Mouse (Mus musculus): ENCODE data around the gene Thsd7b. TPM values are rescaled to one million over a fixed set of nuclear protein-coding genes. Genes with fewer than 3 reads are reported as not detected.

Gene Thsd7b
- polyA plus RNA-seq, 1 experiment from 2014 or later: 3.7 TPM

DNA sequence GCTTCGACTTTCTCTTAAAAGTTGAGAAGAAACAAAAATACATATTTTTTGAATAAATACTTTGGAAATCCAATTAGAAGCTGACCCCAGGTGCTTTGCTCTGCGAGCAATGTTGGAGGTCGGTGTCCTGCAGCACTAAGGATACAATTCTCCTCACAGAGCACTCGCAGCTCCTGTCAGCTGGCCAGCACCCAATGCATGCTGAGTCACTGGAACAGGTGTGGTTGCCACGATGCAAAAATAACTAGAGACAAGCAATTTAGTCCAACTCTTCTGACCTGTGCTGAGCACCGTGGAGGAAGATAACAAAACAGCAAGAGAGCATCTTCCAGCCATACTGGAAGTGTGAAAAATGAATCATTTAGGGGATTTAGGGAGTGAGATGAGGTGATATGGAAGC lies 594.6 kb downstream of the Thsd7b start:
- no peak for ATAC-seq (replicated peaks; ENCODE audit: low FRiP score)
- Histone ChIP-seq H3K9ac (ENCODE audit: low read length) (no peak overlapping the region), H3K4me1 (replicated peaks; ENCODE audit: control insufficient read depth, insufficient read depth, low read length) (no peaks in the 10 kb centered on the region), H3K27me3 (ENCODE audit: control insufficient read depth, insufficient read depth, low read length) (no peaks in the 10 kb centered on the region), H3K9me3 (ENCODE audit: control insufficient read depth, low read length) (no peaks in the 10 kb centered on the region), H3K36me3 (ENCODE audit: control insufficient read depth, insufficient read depth, low read length) (no peaks in the 10 kb centered on the region), H3K27ac (ENCODE audit: low read depth, low read length) (no peak overlapping the region), H3K4me2 (ENCODE audit: low read depth, low read length, severe bottlenecking) (no peak overlapping the region), H3K4me3 (ENCODE audit: low read depth, low read length) (no peak overlapping the region)
- 81% methylated on average over 6 of the region's 6 CpGs for WGBS
- DNase-seq (ENCODE audit: low spot score): no peak

DNA sequence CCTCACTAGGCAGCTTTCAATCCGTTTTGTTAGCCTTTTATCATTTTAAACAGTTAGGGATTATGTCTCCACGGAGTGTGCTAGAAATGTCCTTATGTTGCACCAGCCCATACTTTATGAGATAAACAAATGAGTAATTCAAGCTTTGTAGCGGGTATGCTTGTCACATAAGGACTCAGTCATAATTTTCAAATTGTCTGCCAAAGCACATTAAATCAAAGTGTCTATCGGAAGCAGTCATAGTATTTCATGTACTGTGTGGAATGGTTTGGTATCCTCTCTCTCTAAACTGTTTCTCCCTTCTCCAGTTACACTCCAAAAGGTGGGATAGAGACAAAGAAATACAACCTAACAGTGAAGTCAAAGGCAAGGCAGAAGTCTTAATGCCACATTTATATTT lies 601.3 kb downstream of the Thsd7b start:
- Histone ChIP-seq H3K9ac (ENCODE audit: low read length) (no peak overlapping the region), H3K4me1 (replicated peaks; ENCODE audit: control insufficient read depth, insufficient read depth, low read length) (no peaks in the 10 kb centered on the region), H3K27me3 (ENCODE audit: control insufficient read depth, insufficient read depth, low read length) (no peaks in the 10 kb centered on the region), H3K4me3 (ENCODE audit: low read depth, low read length) (no peak overlapping the region), H3K36me3 (ENCODE audit: control insufficient read depth, insufficient read depth, low read length) (no peaks in the 10 kb centered on the region), H3K4me2 (ENCODE audit: low read depth, low read length, severe bottlenecking) (no peak overlapping the region), H3K9me3 (ENCODE audit: control insufficient read depth, low read length) (no peaks in the 10 kb centered on the region), H3K27ac (ENCODE audit: low read depth, low read length) (no peak overlapping the region)
- WGBS: 79% methylated on average over 4 of the region's 4 CpGs
- DNase-seq (ENCODE audit: low spot score): no peak
- no peak for ATAC-seq (replicated peaks; ENCODE audit: low FRiP score)

DNA sequence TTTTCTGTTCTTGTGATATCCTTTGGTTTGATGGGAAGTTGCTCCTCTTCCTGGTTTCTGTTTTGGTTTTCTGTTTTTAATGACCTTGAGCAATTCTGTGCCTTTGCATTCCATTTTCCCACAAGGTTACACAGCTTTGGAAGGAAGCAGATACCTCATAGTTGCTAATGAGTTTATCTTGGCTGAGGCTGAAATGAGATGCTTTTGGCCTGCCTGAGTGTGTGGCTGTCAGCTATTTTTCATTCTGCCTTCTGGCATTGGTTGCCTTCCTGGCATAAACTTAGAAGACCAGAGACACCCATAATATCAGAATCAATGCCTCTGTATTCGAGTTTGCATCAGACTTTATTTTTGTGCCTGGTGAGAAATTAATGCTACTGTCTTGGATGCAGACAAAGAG lies 614.8 kb downstream of the Thsd7b start:
- DNase-seq (ENCODE audit: low spot score) (no peak), ATAC-seq (replicated peaks; ENCODE audit: low FRiP score) (no peak)
- H3K4me3 ChIP-seq (ENCODE audit: low read depth, low read length): no peak overlapping the region
- WGBS: 66% methylated on average over 1 of the region's 1 CpGs
- H3K27ac ChIP-seq (ENCODE audit: low read depth, low read length): no peak overlapping the region
- H3K9ac ChIP-seq (ENCODE audit: low read length): no peak overlapping the region
- no peaks in the 10 kb centered on the region for H3K27me3 ChIP-seq (ENCODE audit: control insufficient read depth, insufficient read depth, low read length)
- no peak overlapping the region for H3K4me2 ChIP-seq (ENCODE audit: low read depth, low read length, severe bottlenecking)
- H3K4me1 ChIP-seq (replicated peaks; ENCODE audit: control insufficient read depth, insufficient read depth, low read length): no peaks in the 10 kb centered on the region
- H3K36me3 ChIP-seq (ENCODE audit: control insufficient read depth, insufficient read depth, low read length): no peaks in the 10 kb centered on the region
- H3K9me3 ChIP-seq (ENCODE audit: control insufficient read depth, low read length): no peaks in the 10 kb centered on the region

DNA sequence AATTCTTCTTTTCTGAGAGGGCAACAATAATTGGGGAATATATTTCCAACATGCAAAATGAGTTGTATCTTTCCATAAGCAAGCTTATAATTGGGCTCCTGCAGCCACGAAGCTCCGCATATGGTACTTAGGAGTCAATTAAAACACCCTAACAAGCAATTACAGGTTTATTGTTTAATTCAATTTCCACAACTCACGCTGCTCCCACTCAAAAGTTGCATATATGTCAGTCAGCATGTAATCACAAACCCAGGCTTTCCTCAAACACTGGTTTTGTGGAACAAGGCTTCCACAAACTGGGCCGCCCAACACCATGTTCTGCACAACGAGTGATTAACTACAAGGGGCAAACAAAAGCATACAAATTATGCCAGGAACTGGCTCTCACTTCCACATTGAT lies 625.0 kb downstream of the Thsd7b start:
- Histone ChIP-seq H3K36me3 (ENCODE audit: control insufficient read depth, insufficient read depth, low read length) (no peaks in the 10 kb centered on the region), H3K27ac (ENCODE audit: low read depth, low read length) (no peak overlapping the region), H3K4me2 (ENCODE audit: low read depth, low read length, severe bottlenecking) (no peak overlapping the region), H3K4me1 (replicated peaks; ENCODE audit: control insufficient read depth, insufficient read depth, low read length) (no peaks in the 10 kb centered on the region), H3K27me3 (ENCODE audit: control insufficient read depth, insufficient read depth, low read length) (no peaks in the 10 kb centered on the region), H3K9me3 (ENCODE audit: control insufficient read depth, low read length) (no peaks in the 10 kb centered on the region), H3K9ac (ENCODE audit: low read length) (no peak overlapping the region), H3K4me3 (ENCODE audit: low read depth, low read length) (no peak overlapping the region)
- ATAC-seq (replicated peaks; ENCODE audit: low FRiP score): peak; percentile 60; the same call in 1 of the 2 replicates
- DNase-seq (ENCODE audit: low spot score): no peak
- WGBS: 61% methylated on average over 5 of the region's 5 CpGs

DNA sequence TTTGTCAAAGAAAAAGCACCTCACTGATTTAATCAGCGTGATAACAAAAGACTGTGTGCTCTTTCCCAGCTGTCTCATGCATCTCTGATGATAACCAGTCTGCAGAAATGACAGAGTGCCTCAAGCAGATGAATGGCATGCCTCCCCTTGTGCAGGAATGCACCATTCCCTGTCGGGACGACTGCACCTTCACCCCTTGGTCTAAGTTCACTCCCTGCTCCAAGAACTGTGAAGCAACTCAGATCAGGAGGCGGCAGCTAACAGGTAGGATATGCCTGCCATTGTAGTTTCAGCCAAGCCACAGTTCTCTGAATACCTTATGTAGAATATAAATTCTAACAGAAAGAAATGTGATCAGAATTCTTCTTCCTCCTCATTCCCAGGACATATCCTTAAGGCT lies 642.4 kb downstream of the Thsd7b start:
- Histone ChIP-seq H3K4me2 (ENCODE audit: low read depth, low read length, severe bottlenecking) (no peak overlapping the region), H3K4me3 (ENCODE audit: low read depth, low read length) (no peak overlapping the region), H3K4me1 (replicated peaks; ENCODE audit: control insufficient read depth, insufficient read depth, low read length) (no peaks in the 10 kb centered on the region), H3K9me3 (ENCODE audit: control insufficient read depth, low read length) (no peaks in the 10 kb centered on the region), H3K9ac (ENCODE audit: low read length) (no peak overlapping the region), H3K27me3 (ENCODE audit: control insufficient read depth, insufficient read depth, low read length) (no peaks in the 10 kb centered on the region), H3K27ac (ENCODE audit: low read depth, low read length) (no peak overlapping the region), H3K36me3 (ENCODE audit: control insufficient read depth, insufficient read depth, low read length) (no peaks in the 10 kb centered on the region)
- ATAC-seq (replicated peaks; ENCODE audit: low FRiP score) (no peak), DNase-seq (ENCODE audit: low spot score) (no peak)
- WGBS: 54% methylated on average over 4 of the region's 4 CpGs

DNA sequence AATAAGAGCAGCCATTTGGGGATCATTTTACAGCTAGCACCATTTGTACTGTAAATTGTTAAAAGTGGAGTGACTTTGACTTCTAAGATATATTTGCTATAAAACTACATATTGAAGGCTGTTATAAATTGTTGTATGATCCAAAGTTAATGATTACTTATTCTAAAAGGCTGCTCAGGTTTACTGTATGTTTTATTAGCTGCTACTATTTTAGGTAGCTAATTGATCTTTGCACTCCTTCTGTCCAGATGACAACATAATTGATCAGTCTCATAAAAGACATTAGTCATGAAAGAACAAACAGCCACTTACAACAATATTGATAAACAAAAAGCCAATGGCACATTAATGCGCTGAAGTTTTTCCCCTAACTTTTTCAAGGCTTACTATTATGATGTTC lies 644.5 kb downstream of the Thsd7b start:
- no peaks in the 10 kb centered on the region for H3K27me3 ChIP-seq (ENCODE audit: control insufficient read depth, insufficient read depth, low read length)
- no peak overlapping the region for H3K27ac ChIP-seq (ENCODE audit: low read depth, low read length)
- H3K9me3 ChIP-seq (ENCODE audit: control insufficient read depth, low read length): no peaks in the 10 kb centered on the region
- H3K4me1 ChIP-seq (replicated peaks; ENCODE audit: control insufficient read depth, insufficient read depth, low read length): no peaks in the 10 kb centered on the region
- 95% methylated on average over 1 of the region's 1 CpGs for WGBS
- H3K9ac ChIP-seq (ENCODE audit: low read length): no peak overlapping the region
- no peak for DNase-seq (ENCODE audit: low spot score)
- no peak for ATAC-seq (replicated peaks; ENCODE audit: low FRiP score)
- H3K4me3 ChIP-seq (ENCODE audit: low read depth, low read length): no peak overlapping the region
- H3K4me2 ChIP-seq (ENCODE audit: low read depth, low read length, severe bottlenecking): no peak overlapping the region
- H3K36me3 ChIP-seq (ENCODE audit: control insufficient read depth, insufficient read depth, low read length): no peaks in the 10 kb centered on the region

DNA sequence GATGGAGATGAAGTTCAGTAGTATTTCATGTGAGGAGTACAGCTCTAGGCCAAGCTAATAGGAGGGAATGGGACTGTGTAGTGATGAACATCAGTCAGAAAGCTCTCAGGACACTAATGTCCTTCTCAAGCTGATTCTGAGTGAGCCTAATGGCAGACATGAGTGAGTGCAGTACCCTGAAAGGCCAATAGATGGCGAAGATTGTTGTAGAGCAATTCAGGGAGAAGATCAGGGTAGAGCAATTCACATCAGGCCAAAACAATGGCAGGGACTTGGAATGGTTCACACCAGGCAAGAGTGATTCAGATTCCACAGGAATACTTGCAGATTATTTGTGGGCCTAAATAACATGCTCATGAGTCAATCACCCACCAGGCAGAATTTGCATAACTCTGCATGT lies 646.3 kb downstream of the Thsd7b start:
- 65% methylated on average over 1 of the region's 1 CpGs for WGBS
- Histone ChIP-seq H3K4me3 (ENCODE audit: low read depth, low read length) (no peak overlapping the region), H3K36me3 (ENCODE audit: control insufficient read depth, insufficient read depth, low read length) (no peaks in the 10 kb centered on the region), H3K27me3 (ENCODE audit: control insufficient read depth, insufficient read depth, low read length) (no peaks in the 10 kb centered on the region), H3K9me3 (ENCODE audit: control insufficient read depth, low read length) (no peaks in the 10 kb centered on the region), H3K4me1 (replicated peaks; ENCODE audit: control insufficient read depth, insufficient read depth, low read length) (no peaks in the 10 kb centered on the region), H3K9ac (ENCODE audit: low read length) (no peak overlapping the region), H3K4me2 (ENCODE audit: low read depth, low read length, severe bottlenecking) (no peak overlapping the region), H3K27ac (ENCODE audit: low read depth, low read length) (no peak overlapping the region)
- DNase-seq (ENCODE audit: low spot score) (no peak), ATAC-seq (replicated peaks; ENCODE audit: low FRiP score) (no peak)

DNA sequence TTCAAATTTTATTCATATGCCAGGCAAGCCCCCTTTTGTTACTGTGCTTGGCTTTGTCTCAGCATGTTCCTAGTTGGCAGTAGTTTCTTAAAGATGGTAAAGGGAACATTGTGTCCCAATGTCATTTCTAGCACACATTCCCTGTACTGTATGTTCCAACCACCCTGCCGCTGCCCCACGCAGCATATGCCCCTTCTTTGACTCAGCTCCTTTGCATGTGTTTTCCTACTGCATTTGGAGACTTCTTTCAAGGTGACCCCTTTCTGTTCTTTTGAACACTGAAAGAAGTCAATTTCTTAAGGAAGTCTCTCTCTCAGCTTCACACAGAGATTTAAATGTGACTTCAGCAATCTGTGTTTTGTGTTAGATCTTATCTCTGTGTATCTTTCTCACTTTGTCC lies 657.9 kb downstream of the Thsd7b start:
- 86% methylated on average over 2 of the region's 2 CpGs for WGBS
- ATAC-seq (replicated peaks; ENCODE audit: low FRiP score): no peak
- H3K36me3 ChIP-seq (ENCODE audit: control insufficient read depth, insufficient read depth, low read length): no peaks in the 10 kb centered on the region

DNA sequence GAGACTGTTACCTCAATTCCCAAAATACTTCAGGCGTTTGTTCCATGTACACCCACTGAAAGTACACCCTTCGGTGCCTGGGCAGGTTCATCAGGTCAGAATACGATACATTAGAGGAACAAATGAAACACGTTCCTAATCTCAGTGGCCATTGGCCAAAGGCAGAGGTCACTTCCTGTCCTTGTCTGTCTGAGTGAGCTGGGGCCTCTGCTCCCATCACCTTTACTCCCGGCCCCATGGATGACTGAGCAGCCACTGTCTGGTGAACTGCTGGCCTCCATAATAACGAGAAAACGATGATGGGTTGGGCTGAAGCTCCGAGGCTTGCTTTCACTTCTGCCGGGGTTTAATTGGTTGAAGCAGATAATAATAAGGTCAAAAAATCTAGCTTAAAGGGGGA lies 670.0 kb downstream of the Thsd7b start:
- Histone ChIP-seq H3K4me1 (replicated peaks; ENCODE audit: control insufficient read depth, insufficient read depth, low read length) (no peaks in the 10 kb centered on the region), H3K36me3 (ENCODE audit: control insufficient read depth, insufficient read depth, low read length) (no peaks in the 10 kb centered on the region), H3K9ac (ENCODE audit: low read length) (no peak overlapping the region), H3K4me3 (ENCODE audit: low read depth, low read length) (no peak overlapping the region), H3K9me3 (ENCODE audit: control insufficient read depth, low read length) (no peaks in the 10 kb centered on the region), H3K27ac (ENCODE audit: low read depth, low read length) (no peak overlapping the region), H3K4me2 (ENCODE audit: low read depth, low read length, severe bottlenecking) (no peak overlapping the region), H3K27me3 (ENCODE audit: control insufficient read depth, insufficient read depth, low read length) (no peaks in the 10 kb centered on the region)
- 63% methylated on average over 9 of the region's 9 CpGs for WGBS
- DNase-seq (ENCODE audit: low spot score) (no peak), ATAC-seq (replicated peaks; ENCODE audit: low FRiP score) (no peak)

More for the DNA sequence above, 657.9 kb downstream of the Thsd7b start:
- H3K4me2 ChIP-seq (ENCODE audit: low read depth, low read length, severe bottlenecking): no peak overlapping the region
- no peaks in the 10 kb centered on the region for H3K27me3 ChIP-seq (ENCODE audit: control insufficient read depth, insufficient read depth, low read length)
- H3K4me3 ChIP-seq (ENCODE audit: low read depth, low read length): no peak overlapping the region
- H3K9ac ChIP-seq (ENCODE audit: low read length): no peak overlapping the region
- H3K4me1 ChIP-seq (replicated peaks; ENCODE audit: control insufficient read depth, insufficient read depth, low read length): no peaks in the 10 kb centered on the region
- no peak for DNase-seq (ENCODE audit: low spot score)
- no peaks in the 10 kb centered on the region for H3K9me3 ChIP-seq (ENCODE audit: control insufficient read depth, low read length)
- no peak overlapping the region for H3K27ac ChIP-seq (ENCODE audit: low read depth, low read length)
